Mouse (Mus musculus) neural tube, embryonic 14.5 days (tissue): ENCODE measurements around the gene Eif4a3. TPM values are rescaled to one million over a fixed set of nuclear protein-coding genes. Genes with fewer than 3 reads are reported as not detected.

Experiments used
- ATAC-seq: fragments of 200-750 bp; cut with Nextera tagmentation; 2 replicates; pipeline ENCODE4 v1.8.0; 2017; ENCODE audit warnings: low read depth, mild to moderate bottlenecking, moderate TSS enrichment, moderate library complexity
- H3K27ac ChIP-seq: fragments of 300-500 bp; sonication (generic); 2 replicates; pipeline ENCODE4 v1.5.1; 2014; ENCODE audit warnings: low read depth, mild to moderate bottlenecking, control low read depth, low read length, moderate library complexity, mixed read lengths
- H3K27me3 ChIP-seq: fragments of 300-500 bp; sonication (generic); 2 replicates; pipeline ENCODE4 v1.6.1; 2014; ENCODE audit warnings: low read length; ENCODE audit not compliant: control insufficient read depth, insufficient read depth
- H3K36me3 ChIP-seq: fragments of 300-500 bp; sonication (generic); 2 replicates; pipeline ENCODE4 v1.6.1; 2014; ENCODE audit warnings: low read length, mixed read lengths; ENCODE audit not compliant: control insufficient read depth, insufficient read depth
- H3K4me1 ChIP-seq: fragments of 300-500 bp; sonication (generic); 2 replicates; pipeline ENCODE4 v1.6.1; 2014; ENCODE audit warnings: low read length; ENCODE audit not compliant: control insufficient read depth, insufficient read depth
- H3K4me2 ChIP-seq: fragments of 300-500 bp; sonication (generic); 2 replicates; pipeline ENCODE4 v1.6.1; 2014; ENCODE audit warnings: mild to moderate bottlenecking, low read depth, low read length, control low read depth
- H3K4me3 ChIP-seq: fragments of 300-500 bp; sonication (generic); 2 replicates; pipeline ENCODE4 v1.5.1; 2014; ENCODE audit warnings: low read depth, low read length, control low read depth, mixed read lengths
- H3K9ac ChIP-seq: fragments of 300-500 bp; sonication (generic); replicated peaks from 2 replicates; pipeline ENCODE4 v1.6.1; 2014; ENCODE audit warnings: low read depth, mild to moderate bottlenecking, control low read depth, low read length, mixed read lengths
- H3K9me3 ChIP-seq: fragments of 300-500 bp; sonication (generic); 2 replicates; pipeline ENCODE4 v1.6.1; 2016; ENCODE audit warnings: low read length; ENCODE audit not compliant: control insufficient read depth
- WGBS: fragments of 180-500 bp; shearing (Covaris S2); extraction: QIAGEN DNeasy Blood & Tissue Kit; methylation state at CpG from one replicate; pipeline ENCODE4 v1.1.7; 2014; 5-methylcytosine and 5-hydroxymethylcytosine counted together
- polyA plus RNA-seq: library from polyadenylated mRNA; unstranded; fragments of >200 nt; fragmentation: Nextera tagmentation; extraction: Ambion mirVana; gene quantifications from 2 replicates; pipeline ENCODE4 v1.2.1, GENCODE M21; 2014

Eif4a3 gene
- polyA plus RNA-seq, 1 experiment from 2014 or later = 251 TPM

- no peaks in the 10 kb centered on the region for H3K27me3 ChIP-seq
- H3K4me1 ChIP-seq = no peaks in the 10 kb centered on the region
- no peak overlapping the region for H3K9ac ChIP-seq
- no peak overlapping the region for H3K4me3 ChIP-seq
- no peak overlapping the region for H3K27ac ChIP-seq
- H3K36me3 ChIP-seq = no peaks in the 10 kb centered on the region
- H3K9me3 ChIP-seq = no peaks in the 10 kb centered on the region
- no peak for ATAC-seq
- WGBS = 91% methylated on average over 1 of the region's 1 CpGs
- no peak overlapping the region for H3K4me2 ChIP-seq
Observed at GRCm38 (mm10) chr11:119325068-119325467, 25.2 kb upstream of the Eif4a3 start.

GRCm38 (mm10) chr11:119322521-119322920, 22.6 kb upstream of the Eif4a3 start:
- WGBS = 79% methylated on average over 13 of the region's 13 CpGs
- no peak overlapping the region for H3K9ac ChIP-seq
- H3K27me3 ChIP-seq = no peaks in the 10 kb centered on the region
- no peak overlapping the region for H3K4me3 ChIP-seq
- H3K9me3 ChIP-seq = no peaks in the 10 kb centered on the region
- H3K4me2 ChIP-seq = no peak overlapping the region
- H3K4me1 ChIP-seq = no peaks in the 10 kb centered on the region
- H3K27ac ChIP-seq = no peak overlapping the region
- no peaks in the 10 kb centered on the region for H3K36me3 ChIP-seq
- no peak for ATAC-seq

GRCm38 (mm10) chr11:119316720-119317119, 16.8 kb upstream of the Eif4a3 start:
- no peaks in the 10 kb centered on the region for H3K36me3 ChIP-seq
- H3K4me2 ChIP-seq = no peak overlapping the region
- H3K27me3 ChIP-seq = no peaks in the 10 kb centered on the region
- no peak for ATAC-seq
- H3K9me3 ChIP-seq = no peaks in the 10 kb centered on the region
- no peak overlapping the region for H3K4me3 ChIP-seq
- H3K9ac ChIP-seq = no peak overlapping the region
- H3K27ac ChIP-seq = no peak overlapping the region
- WGBS = 89% methylated on average over 4 of the region's 4 CpGs
- no peaks in the 10 kb centered on the region for H3K4me1 ChIP-seq

DNA sequence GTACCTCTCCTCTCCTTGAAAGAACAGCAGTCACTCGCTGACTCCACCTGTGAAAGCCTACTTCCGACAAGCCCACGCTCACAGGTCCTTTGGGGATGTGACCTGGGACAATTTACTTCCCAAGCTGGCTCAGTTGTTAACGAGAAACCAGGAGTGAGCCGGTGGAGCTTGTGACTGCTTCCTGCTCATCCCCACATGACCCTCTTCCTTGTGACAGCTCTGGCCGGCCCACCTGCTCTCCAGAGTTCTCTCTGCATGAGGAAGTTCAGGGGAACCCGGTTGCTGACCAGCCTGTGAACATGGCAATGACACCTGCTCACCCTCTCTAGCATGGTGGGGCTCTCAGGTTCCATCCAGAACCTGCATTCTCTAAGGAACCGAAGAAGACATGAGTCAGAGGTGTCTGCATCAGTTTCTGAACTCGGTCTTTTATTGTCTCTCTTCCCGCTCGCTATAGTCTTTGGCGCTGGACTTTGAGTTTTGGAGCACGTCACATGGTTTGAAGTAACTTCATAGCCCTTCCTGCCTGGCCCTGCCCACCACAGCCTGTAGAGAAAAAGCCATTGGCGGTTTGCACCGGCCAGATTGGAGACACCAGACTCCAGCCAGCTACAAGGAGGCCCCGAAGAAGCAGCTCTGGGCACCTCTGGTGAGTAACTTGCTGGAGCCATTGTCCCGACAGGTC, 14.5 kb upstream of the Eif4a3 start:
- 82% methylated on average over 17 of the region's 17 CpGs for WGBS

GRCm38 (mm10) chr11:119310621-119311020, 10.7 kb upstream of the Eif4a3 start:
- Histone ChIP-seq H3K9ac (no peak overlapping the region), H3K4me1 (no peaks in the 10 kb centered on the region), H3K27me3 (no peaks in the 10 kb centered on the region), H3K36me3 (no peaks in the 10 kb centered on the region), H3K27ac (no peak overlapping the region), H3K4me3 (no peak overlapping the region), H3K9me3 (no peaks in the 10 kb centered on the region), H3K4me2 (no peak overlapping the region)
- no peak for ATAC-seq
- 23% methylated on average over 9 of the region's 10 CpGs for WGBS

More for the DNA sequence above, 14.5 kb upstream of the Eif4a3 start:
- ATAC-seq = no peak
- H3K4me1 ChIP-seq = no peaks in the 10 kb centered on the region
- no peak overlapping the region for H3K4me2 ChIP-seq
- no peaks in the 10 kb centered on the region for H3K27me3 ChIP-seq
- H3K27ac ChIP-seq = no peak overlapping the region
- H3K9ac ChIP-seq = no peak overlapping the region
- H3K4me3 ChIP-seq = no peak overlapping the region
- no peaks in the 10 kb centered on the region for H3K9me3 ChIP-seq
- no peaks in the 10 kb centered on the region for H3K36me3 ChIP-seq

GRCm38 (mm10) chr11:119307916-119308315, 8.0 kb upstream of the Eif4a3 start:
- Histone ChIP-seq H3K4me2 (no peak overlapping the region), H3K36me3 (no peaks in the 10 kb centered on the region), H3K27ac (no peak overlapping the region), H3K9me3 (no peaks in the 10 kb centered on the region), H3K4me1 (no peaks in the 10 kb centered on the region), H3K4me3 (no peak overlapping the region), H3K27me3 (no peaks in the 10 kb centered on the region), H3K9ac (no peak overlapping the region)
- no peak for ATAC-seq
- 21% methylated on average over 11 of the region's 11 CpGs for WGBS

- H3K9ac ChIP-seq = no peak within 1 kb of the TSS
- H3K4me1 ChIP-seq = no peaks in the 10 kb centered on the region
- no peak within 1 kb of the TSS for H3K27ac ChIP-seq
- no peak for ATAC-seq
- no peak within 1 kb of the TSS for H3K4me3 ChIP-seq
- no peak within 1 kb of the TSS for H3K4me2 ChIP-seq
- no peaks in the 10 kb centered on the region for H3K27me3 ChIP-seq
- no peaks in the 10 kb centered on the region for H3K9me3 ChIP-seq
- WGBS = 58% methylated on average over 1 of the region's 1 CpGs
- no peaks in the 10 kb centered on the region for H3K36me3 ChIP-seq
Observed at GRCm38 (mm10) chr11:119307658-119307867, 7.7 kb upstream of the Eif4a3 start, which contains the start of gene Card14. TSS of gene Card14 (plus strand) at chr11:119307768.

DNA sequence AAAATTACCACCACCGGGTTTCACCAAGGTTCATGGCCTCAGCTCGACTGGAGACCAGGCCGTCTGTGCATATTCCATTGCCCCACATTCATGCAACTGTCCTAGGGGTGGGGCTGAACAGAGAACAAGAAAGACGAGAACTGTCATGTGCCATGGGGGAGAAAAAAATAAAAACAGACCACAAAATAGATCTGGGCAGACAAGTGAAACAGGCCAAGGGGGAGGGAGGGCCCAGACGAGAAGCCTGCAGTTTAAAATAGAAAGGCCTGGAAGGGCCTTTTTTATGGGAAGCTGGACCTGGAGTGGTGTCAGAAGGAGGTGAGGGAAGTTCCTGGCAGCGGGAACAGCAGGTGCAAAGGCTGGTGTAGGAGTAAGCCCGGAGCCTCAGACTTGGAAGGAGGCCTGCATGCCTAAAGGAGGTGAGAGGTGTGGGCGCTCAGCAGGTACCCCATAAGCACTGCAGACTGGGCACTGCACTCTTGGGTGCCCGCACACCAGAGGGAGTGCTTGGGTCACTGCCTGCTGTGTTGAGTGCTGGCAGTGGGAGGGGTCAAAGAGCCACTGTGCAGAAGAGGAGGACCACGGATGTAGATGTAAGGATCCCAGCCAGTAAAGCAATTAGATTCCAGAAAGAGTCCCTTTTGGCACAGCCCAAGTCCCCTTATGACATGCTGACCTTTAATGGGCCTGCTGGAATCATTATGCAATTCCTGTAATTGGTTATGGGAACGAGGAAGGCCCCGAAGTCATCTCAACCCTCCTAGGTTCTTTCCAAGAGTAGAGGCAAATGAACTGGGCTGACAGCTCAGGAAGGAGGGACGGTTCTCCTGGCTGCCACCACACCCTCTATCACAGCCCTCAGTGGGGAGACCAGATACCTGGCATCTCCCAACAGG, 7.1 kb upstream of the Eif4a3 start:
- H3K4me1 ChIP-seq = no peaks in the 10 kb centered on the region
- H3K9me3 ChIP-seq = no peaks in the 10 kb centered on the region
- no peak overlapping the region for H3K4me3 ChIP-seq
- 59% methylated on average over 13 of the region's 13 CpGs for WGBS
- ATAC-seq = no peak
- H3K36me3 ChIP-seq = no peaks in the 10 kb centered on the region
- H3K27me3 ChIP-seq = no peaks in the 10 kb centered on the region
- no peak overlapping the region for H3K9ac ChIP-seq
- H3K4me2 ChIP-seq = no peak overlapping the region
- no peak overlapping the region for H3K27ac ChIP-seq

DNA sequence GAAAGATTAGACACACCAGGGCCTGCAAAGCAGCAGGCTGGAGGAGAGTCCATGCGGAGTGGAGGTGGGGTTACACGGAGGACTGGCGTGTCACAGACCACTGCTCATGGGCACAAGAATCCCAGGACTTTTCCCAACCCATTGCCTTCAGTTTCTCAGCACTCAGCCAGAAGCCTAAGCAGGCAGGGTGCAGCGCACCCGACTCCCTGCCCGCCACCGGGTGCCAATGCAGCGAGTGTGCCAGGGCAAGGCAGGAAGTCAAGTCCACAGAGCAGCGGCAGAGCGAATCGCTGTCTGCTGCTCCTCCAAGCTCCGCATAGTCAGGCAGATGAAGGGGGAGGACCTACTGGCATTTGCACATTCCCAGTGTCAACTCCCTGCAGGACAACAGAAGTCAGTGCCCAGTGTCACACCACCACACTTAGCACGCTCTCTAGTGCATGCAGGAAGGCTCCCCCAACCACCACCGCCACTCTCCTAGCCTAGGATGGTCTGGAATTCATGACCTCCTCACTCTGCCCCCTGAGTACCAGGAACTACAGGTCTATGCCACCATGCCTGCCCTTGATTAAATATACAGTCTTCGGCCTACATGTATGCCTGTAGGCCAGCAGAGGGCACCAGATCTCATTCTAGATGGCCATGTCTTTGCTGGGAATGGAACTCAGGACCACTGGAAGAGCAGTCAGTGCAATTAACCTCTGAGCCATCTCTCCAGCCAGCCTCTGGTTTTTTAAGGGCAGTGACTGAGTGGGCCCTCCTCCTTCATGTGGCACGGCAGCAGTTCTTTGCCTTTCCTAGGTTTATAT, 5.2 kb upstream of the Eif4a3 start:
- H3K9ac ChIP-seq = no peak overlapping the region
- ATAC-seq = peak; percentile 28; the same call in 1 of the 2 replicates

More for the DNA sequence above, 5.2 kb upstream of the Eif4a3 start:
- WGBS = 50% methylated on average over 12 of the region's 16 CpGs
- no peaks in the 10 kb centered on the region for H3K4me1 ChIP-seq
- no peak overlapping the region for H3K4me2 ChIP-seq
- no peaks in the 10 kb centered on the region for H3K27me3 ChIP-seq
- H3K36me3 ChIP-seq = no peaks in the 10 kb centered on the region
- no peaks in the 10 kb centered on the region for H3K9me3 ChIP-seq
- H3K4me3 ChIP-seq = no peak overlapping the region
- no peak overlapping the region for H3K27ac ChIP-seq
